Mouse (Mus musculus) kidney, adult 2 months (tissue): ENCODE data around the gene Anapc5.

Experiments used
- CTCF ChIP-seq: fragments of 200-500 bp; conservative IDR thresholded peaks from 2 replicates; pipeline ENCODE4 v1.5.1; 2011; ENCODE audit warnings: low read depth, mild to moderate bottlenecking, control low read depth, low read length, moderate library complexity, mixed read lengths; ENCODE audit not compliant: insufficient read depth, insufficient read length
- POLR2A ChIP-seq: fragments of 200-500 bp; IDR thresholded peaks from one replicate; pipeline ENCODE4 v1.6.1; 2011; ENCODE audit warnings: low read depth, low read length, control low read depth

- TF ChIP-seq POLR2A (no peak), CTCF (no peak)
These were observed 11.4 kb upstream of the Anapc5 start for GRCm38 (mm10) chr5:122832536-122832935.
